In the genomic region with DNA sequence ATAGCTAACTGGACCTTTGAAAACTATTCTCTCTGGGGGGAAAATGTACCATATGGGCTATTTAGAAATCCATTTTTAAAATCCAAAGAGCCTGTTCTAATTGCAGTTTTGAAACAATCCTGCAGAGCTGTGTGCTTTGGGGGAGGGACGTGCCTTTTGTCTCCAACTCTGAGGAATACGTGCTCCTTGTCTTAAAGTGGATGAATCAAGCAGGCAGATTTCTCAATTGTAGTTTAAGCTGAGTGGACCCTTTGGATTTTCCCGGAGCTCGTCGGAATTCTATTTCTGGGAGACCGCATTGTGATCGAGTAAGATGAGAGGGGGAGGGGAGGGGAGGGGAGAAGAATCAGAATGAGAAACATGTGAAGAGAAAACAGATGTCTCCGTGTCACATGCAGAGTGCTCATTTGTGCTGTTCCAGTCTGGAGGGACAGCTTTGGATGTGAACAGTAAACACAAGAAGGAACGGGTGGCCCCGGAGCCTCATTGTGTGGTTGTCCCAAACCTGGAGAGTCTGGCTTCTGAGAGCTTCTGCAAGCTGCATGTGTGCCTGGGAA, we compare ENCODE assay signal across 14 mouse cellular contexts.
DNase-seq lines count a peak whose midpoint lies in the region; ATAC-seq lines count a peak whose summit lies in the region.
"Had no signal": no experiment of that assay in that cellular context is flagged by ENCODE, and none has a peak within 500 bp of the region (broad histone marks: within the 10 kb centered on the region; RNA-seq: fewer than 3 reads in every experiment).

No protein-coding gene starts in this region.

- no peak for ATAC-seq in embryonic facial prominence, embryonic 12.5 days (ENCODE audit: insufficient number of reproducible peaks, insufficient read depth, low FRiP score, low TSS enrichment)
- no peak for ATAC-seq in hindbrain, embryonic 12.5 days (ENCODE audit: low FRiP score)

- H3K27me3 ChIP-seq in embryonic facial prominence, embryonic 12.5 days: no peaks in the 10 kb centered on the region
- no peaks in the 10 kb centered on the region for H3K27me3 ChIP-seq in hindbrain, embryonic 12.5 days
- 0 out of 2 replicates have a peak, but pooled peaks cover 4% of the 10 kb centered on the region for H3K27me3 ChIP-seq in midbrain, embryonic 10.5 days (ENCODE audit: low read depth, poor library complexity, severe bottlenecking)
- H3K27me3 ChIP-seq: CH12.LX had no signal

- no peaks in the 10 kb centered on the region for H3K36me3 ChIP-seq in embryonic facial prominence, embryonic 12.5 days
- no peaks in the 10 kb centered on the region for H3K36me3 ChIP-seq in hindbrain, embryonic 12.5 days
- H3K36me3 ChIP-seq in midbrain, embryonic 10.5 days: no peaks in the 10 kb centered on the region

- H3K9ac ChIP-seq in embryonic facial prominence, embryonic 12.5 days: no peak overlapping the region
- no peak overlapping the region for H3K9ac ChIP-seq in hindbrain, embryonic 12.5 days
- H3K9ac ChIP-seq: liver, embryonic 14.5 days had no signal

- H3K4me3 ChIP-seq in embryonic facial prominence, embryonic 12.5 days: no peak overlapping the region
- no peak overlapping the region for H3K4me3 ChIP-seq in hindbrain, embryonic 12.5 days
- no peak overlapping the region for H3K4me3 ChIP-seq in midbrain, embryonic 10.5 days

- peak; percentile 41 for DNase-seq in layer of hippocampus, adult 11-12 months (ENCODE audit: low spot score)
- DNase-seq in layer of hippocampus, postnatal 25 days (ENCODE audit: extremely low spot score in 1 of 2, low spot score in 1 of 2): no peak
- no peak for DNase-seq in midbrain, embryonic 10.5 days (ENCODE audit: low spot score)
- no peak for DNase-seq in cerebellum, adult 11 months
- no peak for DNase-seq in heart, adult 9 months (ENCODE audit: low spot score in 2 of 2)
- DNase-seq in frontal cortex, postnatal 14 days (ENCODE audit: low spot score in 2 of 2): no peak
- DNase-seq: cerebellum, postnatal 36 days; kidney, adult 8-10 months; thymus, postnatal 4 days had no signal

- no peak overlapping the region for H3K4me2 ChIP-seq in embryonic facial prominence, embryonic 12.5 days (replicated peaks)
- H3K4me2 ChIP-seq in hindbrain, embryonic 12.5 days (replicated peaks): peak overlapping the region; percentile 7; the same call in 1 of the 2 replicates
- H3K4me2 ChIP-seq: heart, embryonic 11.5 days had no signal

- H3K27ac ChIP-seq in embryonic facial prominence, embryonic 12.5 days: peak overlapping the region; percentile 73
- no peak overlapping the region for H3K27ac ChIP-seq in hindbrain, embryonic 12.5 days
- peak overlapping the region; percentile 68 for H3K27ac ChIP-seq in midbrain, embryonic 10.5 days (replicated peaks)
- H3K27ac ChIP-seq: liver, embryonic 14.5 days had no signal

- H3K9me3 ChIP-seq in embryonic facial prominence, embryonic 12.5 days: no peaks in the 10 kb centered on the region
- H3K9me3 ChIP-seq in hindbrain, embryonic 12.5 days (replicated peaks): 0 out of 2 replicates have a peak, but pooled peaks cover 3% of the 10 kb centered on the region
- no peaks in the 10 kb centered on the region for H3K9me3 ChIP-seq in midbrain, embryonic 10.5 days (replicated peaks)

- WGBS in embryonic facial prominence, embryonic 12.5 days: 22% methylated on average over 10 of the region's 10 CpGs
- WGBS in hindbrain, embryonic 12.5 days: 33% methylated on average over 10 of the region's 10 CpGs
- WGBS in midbrain, embryonic 10.5 days: 57% methylated on average over 10 of the region's 10 CpGs

- H3K4me1 ChIP-seq in embryonic facial prominence, embryonic 12.5 days: peaks cover 12% of the 10 kb centered on the region
- 0 out of 2 replicates have a peak, but pooled peaks cover 4% of the 10 kb centered on the region for H3K4me1 ChIP-seq in hindbrain, embryonic 12.5 days
- H3K4me1 ChIP-seq in midbrain, embryonic 10.5 days: peaks cover 13% of the 10 kb centered on the region
